Mouse (Mus musculus) cerebellum, postnatal 4 days (tissue): ENCODE measurements around the gene Gorasp2.

Experiments
- DNase-seq, 2 experiments: peaks; one replicate each; pipeline ENCODE4 v3.0.0; 2022; ENCODE audit warnings: low spot score in 2 of 2, mixed read lengths in 1 of 2

The Gorasp2 gene

DNA sequence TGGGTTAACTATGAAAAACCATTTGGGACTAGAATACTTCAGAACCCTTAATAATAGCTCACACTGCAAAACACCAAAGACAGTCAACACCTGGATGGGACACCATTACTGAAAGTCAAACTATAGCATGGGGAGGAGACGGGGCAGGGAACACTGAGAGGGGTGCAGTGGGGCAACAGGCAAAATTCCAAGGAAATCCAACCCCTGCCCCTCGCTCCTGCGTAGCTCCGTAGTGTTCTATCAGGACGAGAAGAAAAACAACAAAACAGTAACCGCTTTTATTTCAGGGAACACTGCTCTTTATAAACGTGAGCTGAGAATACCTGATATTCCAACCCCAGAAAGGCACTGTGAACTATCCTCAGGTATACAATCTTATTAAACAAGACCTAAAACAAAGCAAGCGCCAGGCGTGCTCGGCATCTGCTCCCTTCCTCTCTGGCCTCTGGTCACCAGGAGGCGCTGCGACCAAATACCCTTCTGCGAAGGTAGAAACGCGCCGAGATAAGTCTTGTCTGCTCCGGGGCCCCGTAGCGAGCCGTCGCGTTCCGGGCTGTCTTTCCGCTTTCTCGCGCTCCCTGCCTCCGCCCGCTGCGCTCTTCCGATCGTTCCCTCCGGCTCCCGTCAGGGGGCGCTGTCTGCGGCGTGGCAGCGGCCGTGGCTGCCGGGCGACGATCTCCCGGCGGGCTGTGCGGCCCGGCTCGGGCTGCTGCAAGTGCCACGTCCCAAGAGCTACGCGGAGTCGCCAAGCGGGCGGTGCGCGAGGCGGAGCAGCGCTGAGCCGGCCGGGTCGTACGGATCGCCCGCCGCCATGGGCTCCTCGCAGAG, at the start of gene Gorasp2:
Gene Gorasp2 (plus strand): TSS at position 690 of the 828 bp plus-strand sequence.
- peak; percentile 91 to 96 for DNase-seq

- no peak for DNase-seq
Observed at GRCm38 (mm10) chr2:70614745-70615351, 46.5 kb upstream of the Gorasp2 start.

DNA sequence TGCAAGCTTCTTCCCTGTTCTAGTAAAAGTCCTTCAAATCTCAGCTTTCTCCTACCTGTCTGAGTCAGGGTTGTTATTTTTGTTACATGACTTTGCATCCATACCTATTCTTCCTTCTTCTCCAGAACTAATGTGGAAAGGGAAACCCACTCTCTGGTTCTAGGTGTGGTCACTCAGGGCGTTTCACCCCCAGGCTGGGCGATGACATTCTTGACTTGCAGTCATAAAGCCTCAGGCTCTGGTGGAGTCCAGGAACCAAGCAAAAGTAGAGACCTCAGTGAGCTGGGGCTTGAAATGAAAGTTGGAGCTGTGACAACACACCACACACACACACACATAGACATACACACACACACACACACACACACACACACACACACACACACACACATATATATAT, 45.3 kb upstream of the Gorasp2 start:
- no peak for DNase-seq

DNA sequence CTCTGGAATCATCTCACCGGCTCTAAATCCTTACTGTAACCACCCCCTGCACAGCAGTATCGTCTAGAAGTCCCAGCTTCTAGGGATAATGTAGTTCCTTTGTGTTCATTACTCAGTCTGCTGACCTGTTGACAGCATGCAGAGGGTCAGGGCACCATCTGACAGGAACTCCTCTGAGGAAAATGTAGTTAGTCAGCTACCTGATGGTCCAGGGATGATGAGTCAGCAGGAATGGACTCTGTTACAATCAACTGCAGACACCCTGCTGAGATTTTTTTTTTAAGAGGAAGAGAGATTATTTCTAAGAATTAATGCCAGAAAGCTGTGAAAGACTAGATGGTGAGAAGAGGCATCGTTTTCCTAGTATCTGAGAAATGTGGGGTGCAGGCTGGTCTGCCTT, 44.8 kb upstream of the Gorasp2 start:
- DNase-seq = no peak

- no peak for DNase-seq
Observed at GRCm38 (mm10) chr2:70619232-70619835, 42.0 kb upstream of the Gorasp2 start.

DNA sequence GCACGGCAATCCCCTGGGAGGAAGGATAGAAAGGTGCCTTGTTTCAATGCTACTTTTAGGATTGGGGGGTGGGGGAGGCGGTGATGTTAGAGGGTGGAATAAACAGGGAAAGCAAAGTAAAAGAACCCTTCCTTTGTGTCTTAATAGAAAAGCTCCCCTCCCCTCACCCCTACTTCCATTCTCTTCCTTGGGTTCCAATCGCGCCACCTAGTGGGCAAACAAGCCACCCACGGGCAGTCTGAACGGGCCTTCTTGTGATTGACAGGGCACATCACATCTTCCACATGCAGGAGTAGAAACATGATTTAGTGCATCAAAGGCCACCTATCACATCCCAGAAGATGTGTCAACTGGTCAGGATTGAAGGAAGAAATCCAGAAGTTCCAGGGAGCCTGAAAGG, 41.2 kb upstream of the Gorasp2 start:
- peak; percentile 37 to 63 for DNase-seq

- no peak for DNase-seq
Observed at GRCm38 (mm10) chr2:70622244-70622643, 39.1 kb upstream of the Gorasp2 start.

GRCm38 (mm10) chr2:70625761-70626160, 35.6 kb upstream of the Gorasp2 start:
- DNase-seq = no peak

- DNase-seq = no peak
Observed at GRCm38 (mm10) chr2:70628397-70628796, 33.0 kb upstream of the Gorasp2 start.

- peak in 1 of 2 experiments; percentile 30 for DNase-seq
Observed at GRCm38 (mm10) chr2:70629339-70629761, 32.0 kb upstream of the Gorasp2 start.

DNA sequence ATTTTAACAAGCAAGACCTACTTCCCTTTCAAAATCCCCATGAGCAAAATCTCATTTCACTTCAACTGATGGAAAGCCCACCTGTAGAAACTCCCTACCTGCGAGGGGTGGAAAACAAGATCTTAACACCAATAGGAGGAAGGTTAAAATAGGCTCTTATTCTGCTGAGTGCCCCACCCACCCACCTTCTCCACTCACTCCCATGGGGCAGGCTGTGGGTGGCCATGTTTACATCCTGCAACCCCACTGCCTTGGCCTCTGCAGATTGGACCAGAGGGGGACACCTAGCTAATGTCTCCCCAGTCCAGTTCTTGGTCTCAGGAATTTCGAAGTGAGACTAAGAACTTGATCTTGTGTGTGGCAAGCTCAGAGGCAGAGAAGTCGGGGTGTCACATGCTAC, 31.5 kb upstream of the Gorasp2 start:
- DNase-seq = no peak

- DNase-seq = no peak
Observed at GRCm38 (mm10) chr2:70631321-70631720, 30.1 kb upstream of the Gorasp2 start.

DNA sequence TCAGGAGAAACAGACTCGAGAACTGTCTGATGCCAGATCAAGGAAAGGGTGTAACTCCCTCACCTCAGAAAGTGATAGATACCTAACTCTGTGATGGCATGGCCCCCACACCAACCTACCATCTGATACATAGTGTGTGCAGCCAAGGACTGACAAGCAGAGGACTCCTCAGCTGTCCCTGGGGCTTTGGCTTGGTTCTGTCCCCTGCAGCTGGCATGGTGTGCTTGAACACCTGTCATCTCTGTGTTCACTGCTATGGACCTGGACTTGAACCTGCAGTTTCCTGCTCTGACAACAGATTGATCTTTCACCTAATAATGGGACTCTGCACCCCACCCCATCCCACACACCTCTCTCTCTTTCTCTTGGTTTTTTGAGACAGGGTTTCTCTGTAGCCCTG, 29.0 kb upstream of the Gorasp2 start:
- DNase-seq = no peak

DNA sequence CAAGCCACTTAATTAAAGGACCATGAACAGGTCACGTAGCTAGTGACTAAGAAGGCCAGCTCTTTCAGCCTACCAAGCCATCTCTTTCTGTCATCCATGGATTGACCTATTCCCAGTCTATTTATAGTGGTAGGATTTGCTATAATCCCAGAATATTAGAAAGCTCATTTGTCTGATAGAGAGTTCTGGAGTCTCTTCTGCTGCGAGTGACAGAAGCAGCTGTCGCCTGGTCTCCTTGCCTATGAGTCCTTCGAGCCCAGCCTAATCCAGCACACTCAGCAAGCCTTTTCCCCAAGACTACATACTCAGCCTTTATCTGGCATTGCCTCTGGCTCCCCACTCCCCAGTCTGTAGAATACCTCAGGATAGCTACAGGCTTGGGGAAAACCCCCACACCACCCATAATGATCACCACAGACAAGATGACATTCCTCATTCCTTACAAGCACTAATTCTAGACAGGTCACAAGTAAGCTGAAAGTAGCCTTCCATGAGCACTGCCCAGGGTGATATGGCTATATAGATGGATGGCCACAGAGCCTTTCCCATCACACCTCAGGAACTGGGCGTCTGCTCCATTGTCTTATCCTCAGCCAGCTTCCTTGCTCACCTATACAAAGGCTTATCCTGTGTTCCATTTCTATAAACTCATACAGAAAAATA, 27.2 kb upstream of the Gorasp2 start:
- no peak for DNase-seq

DNA sequence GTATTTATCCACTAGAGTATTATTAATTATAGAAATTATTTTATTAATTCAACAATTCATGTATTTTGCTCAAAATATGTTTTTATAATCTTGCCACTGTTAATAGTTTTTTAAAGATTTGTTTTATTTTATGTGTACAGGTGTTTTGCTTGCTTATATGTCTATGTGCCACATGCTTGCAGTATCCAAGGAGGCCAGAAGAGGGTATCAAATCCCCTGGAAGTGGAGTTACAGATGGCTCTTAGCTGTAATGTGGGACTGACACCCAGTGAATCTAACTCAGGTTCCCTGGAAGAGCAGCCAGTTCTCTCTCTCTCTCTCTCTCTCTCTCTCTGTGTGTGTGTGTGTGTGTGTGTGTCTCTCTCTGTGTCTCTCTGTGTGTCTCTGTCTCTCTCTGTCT, 20.4 kb upstream of the Gorasp2 start:
- DNase-seq = no peak

DNA sequence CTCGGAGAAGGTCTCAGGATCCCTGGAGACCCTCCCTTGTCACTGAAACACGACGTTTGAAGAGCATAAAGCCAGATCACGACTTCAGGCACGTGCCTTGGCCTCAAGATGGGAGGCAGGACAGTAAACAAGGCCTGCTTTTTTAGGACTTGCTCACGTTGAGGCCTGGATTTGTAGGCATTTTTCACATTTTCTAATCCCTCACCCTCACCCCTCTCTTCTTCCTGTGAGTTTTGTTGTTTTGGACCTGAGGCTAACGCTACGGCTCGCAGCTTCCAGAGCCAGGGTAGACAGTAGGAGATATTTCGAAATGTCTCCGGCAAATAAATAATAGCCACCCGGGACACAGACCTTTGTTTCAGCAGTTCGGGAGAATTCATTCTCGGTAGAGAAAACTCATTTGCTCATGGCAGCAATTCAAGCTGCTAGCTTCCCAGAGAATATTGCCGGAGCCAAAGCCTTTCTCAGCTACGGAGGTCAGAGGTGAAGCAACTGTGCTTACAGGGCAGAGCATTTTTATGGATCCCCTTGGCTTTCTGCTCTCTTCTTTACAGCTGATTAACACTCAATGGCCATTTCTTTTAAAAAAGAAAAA, 18.3 kb upstream of the Gorasp2 start:
- no peak for DNase-seq

DNA sequence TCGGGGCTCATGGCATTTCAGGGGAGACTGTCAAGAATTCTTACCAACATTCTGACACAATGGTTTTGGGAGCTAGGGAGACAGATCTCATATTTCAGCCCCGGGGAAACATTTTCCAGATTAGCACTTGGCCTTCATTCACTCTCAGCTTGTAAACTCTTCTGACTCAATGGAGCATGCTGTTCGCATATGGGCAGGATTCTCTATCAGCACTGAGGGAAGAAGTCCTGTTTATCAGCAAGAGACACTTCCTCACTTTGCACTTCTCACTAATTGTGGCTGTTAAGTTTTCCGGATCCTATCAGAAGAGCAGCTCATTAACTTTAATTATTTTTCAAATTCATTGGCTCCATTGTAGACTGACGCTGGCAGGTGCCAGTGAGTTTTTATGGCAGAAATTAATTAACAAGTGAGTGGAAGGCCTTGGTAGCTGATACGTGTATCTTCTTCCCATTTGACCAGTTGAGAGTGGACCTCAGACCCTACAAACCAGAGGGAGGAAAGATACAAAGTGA, 16.1 kb upstream of the Gorasp2 start:
- DNase-seq = no peak

DNA sequence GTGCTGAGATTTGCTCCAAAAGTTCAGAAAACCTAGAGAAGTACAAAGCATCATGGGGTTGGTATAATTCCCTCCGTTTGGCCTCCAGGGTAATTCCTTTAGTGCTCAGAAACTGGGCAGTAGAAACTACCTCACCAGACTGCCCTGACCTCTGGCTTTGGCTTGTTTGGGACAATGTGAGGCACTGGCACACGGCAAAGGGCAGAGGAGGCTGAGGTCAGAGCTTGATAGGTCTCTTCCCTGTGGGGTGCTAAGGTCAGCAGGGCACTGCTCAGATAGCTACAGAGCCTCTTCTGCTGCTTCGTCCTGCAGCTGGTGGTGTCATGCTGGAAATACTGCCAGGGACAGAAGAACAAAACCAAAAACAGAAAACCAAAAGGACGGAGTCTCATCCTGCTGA, 13.7 kb upstream of the Gorasp2 start:
- DNase-seq = no peak

- no peak for DNase-seq
Observed at GRCm38 (mm10) chr2:70648271-70648670, 13.1 kb upstream of the Gorasp2 start.

DNA sequence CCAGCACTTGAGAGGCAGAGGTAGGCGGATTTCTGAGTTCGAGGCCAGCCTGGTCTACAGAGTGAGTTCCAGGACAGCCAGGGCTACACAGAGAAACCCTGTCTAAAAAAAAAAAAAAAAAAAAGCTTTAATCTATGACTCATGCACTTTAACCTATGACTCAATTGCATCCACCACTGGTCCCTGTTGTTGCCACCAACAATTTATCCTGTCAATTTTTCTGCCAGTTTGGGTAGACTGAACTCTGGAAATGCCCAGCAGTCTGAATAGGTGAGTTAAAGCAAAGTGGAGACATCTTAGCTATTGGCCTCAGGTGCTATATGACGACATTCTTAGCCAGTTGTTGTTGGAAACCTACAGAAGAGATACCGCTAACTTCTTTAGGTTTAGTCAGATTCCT, 11.9 kb upstream of the Gorasp2 start:
- DNase-seq = no peak

DNA sequence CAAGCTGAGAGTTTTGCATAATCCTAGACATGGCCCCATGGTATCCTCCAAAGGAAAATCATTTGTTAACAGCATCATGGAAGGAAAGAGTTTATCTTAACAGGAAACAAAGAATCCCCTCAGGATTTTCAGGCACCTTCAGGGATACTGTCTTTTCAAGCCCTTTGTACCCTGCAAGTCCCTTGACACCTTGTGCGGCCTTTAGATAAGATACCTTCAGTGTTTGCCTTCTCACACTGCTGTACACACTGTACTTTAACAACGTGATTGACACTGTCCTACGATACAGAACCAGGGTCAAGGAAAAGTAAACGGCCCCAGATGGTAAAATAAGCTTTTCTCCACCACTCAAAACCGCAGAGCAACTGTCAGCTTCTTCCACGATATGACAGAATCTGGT, 9.6 kb upstream of the Gorasp2 start:
- DNase-seq = no peak

DNA sequence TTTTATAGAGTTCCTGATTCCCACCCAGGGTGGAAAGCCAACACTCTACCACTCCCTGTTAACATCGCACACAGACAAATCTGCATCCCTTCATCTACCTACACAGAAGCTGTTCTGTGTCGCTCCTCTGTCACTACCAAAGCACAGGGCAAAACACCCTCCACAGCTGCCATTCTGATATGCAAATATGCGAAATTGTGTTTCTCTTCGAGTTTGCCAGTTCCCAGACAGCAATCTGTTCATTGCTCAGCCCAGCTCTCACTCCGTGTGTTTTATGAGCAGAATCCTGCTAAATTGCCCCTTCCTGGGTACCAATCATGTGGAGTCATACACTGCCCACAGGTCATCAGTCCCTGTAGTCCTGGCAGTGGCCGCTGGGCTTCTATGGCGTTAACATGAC, 4.3 kb upstream of the Gorasp2 start:
- DNase-seq = no peak
